ENCODE assay signal across 7 mouse cellular contexts in genomic region chr5:36869186-36869577, GRCm38 (mm10). TPM values are rescaled to one million over a fixed set of nuclear protein-coding genes. Genes with fewer than 3 reads are reported as not detected.
DNase-seq lines count a peak whose midpoint lies in the region; ATAC-seq and TF ChIP-seq lines count a peak whose summit lies in the region.

No protein-coding gene starts in this region.

- H3K9ac ChIP-seq in liver, embryonic 11.5 days (ENCODE audit: low read depth, low read length), result no peak overlapping the region
- peak overlapping the region; percentile 81 for H3K9ac ChIP-seq in hindbrain, embryonic 14.5 days

- no peak for TF ChIP-seq CTCF in olfactory bulb, adult 2 months (IDR thresholded peaks at IDR 0.05; ENCODE audit: insufficient read depth, low read depth, low read length)

- H3K36me3 ChIP-seq in liver, embryonic 11.5 days (ENCODE audit: control insufficient read depth, insufficient read depth, low read length), result no peaks in the 10 kb centered on the region
- no peaks in the 10 kb centered on the region for H3K36me3 ChIP-seq in hindbrain, embryonic 14.5 days (replicated peaks; ENCODE audit: control insufficient read depth, insufficient read depth)

- no peak for ATAC-seq in liver, embryonic 11.5 days (replicated peaks; ENCODE audit: low FRiP score)
- no peak for ATAC-seq in hindbrain, embryonic 14.5 days (ENCODE audit: low FRiP score)

- peak overlapping the region; percentile 41 for H3K4me3 ChIP-seq in liver, embryonic 11.5 days (ENCODE audit: low read depth, low read length)
- H3K4me3 ChIP-seq in hindbrain, embryonic 14.5 days (replicated peaks; ENCODE audit: low read length), result peak overlapping the region; percentile 63
- peak overlapping the region; percentile 53 for H3K4me3 ChIP-seq in olfactory bulb, adult 2 months (ENCODE audit: insufficient read depth, low read depth, low read length)

- WGBS in liver, embryonic 11.5 days, result 2% methylated on average over 7 of the region's 7 CpGs
- under 1% methylated on average over 7 of the region's 7 CpGs for WGBS in hindbrain, embryonic 14.5 days
- under 1% methylated on average over 7 of the region's 7 CpGs for WGBS in olfactory bulb, adult 2 months

- TF ChIP-seq POLR2A in olfactory bulb, adult 2 months (IDR thresholded peaks at IDR 0.05; ENCODE audit: insufficient read depth, low read depth, low read length), result no peak

- no peak for DNase-seq in liver, embryonic 11.5 days (ENCODE audit: low spot score)
- no peak for DNase-seq in liver
- DNase-seq in cerebellum, postnatal 36 days, result peak; percentile 65 to 68
- DNase-seq in hindbrain, embryonic 14.5 days (ENCODE audit: low spot score), result no peak
- DNase-seq in c-Kit-positive CD71-positive TER-119-positive erythroid progenitor cells, embryonic 14.5 days (ENCODE audit: low spot score), result no peak
- DNase-seq in embryo, embryonic 10 days (ENCODE audit: low spot score), result no peak

- H3K9me3 ChIP-seq in liver, embryonic 11.5 days (ENCODE audit: control insufficient read depth, low read length), result no peaks in the 10 kb centered on the region
- H3K9me3 ChIP-seq in hindbrain, embryonic 14.5 days (ENCODE audit: control insufficient read depth, low read length), result 0 out of 2 replicates have a peak, but pooled peaks cover 4% of the 10 kb centered on the region

- no peaks in the 10 kb centered on the region; the same call in 1 of the 2 replicates for H3K4me1 ChIP-seq in liver, embryonic 11.5 days (replicated peaks; ENCODE audit: control insufficient read depth, insufficient read depth, low read length)
- H3K4me1 ChIP-seq in hindbrain, embryonic 14.5 days (replicated peaks; ENCODE audit: control insufficient read depth, insufficient read depth, low read length), result no peaks in the 10 kb centered on the region; the same call in 1 of the 2 replicates
- peaks cover 19% of the 10 kb centered on the region for H3K4me1 ChIP-seq in olfactory bulb, adult 2 months (ENCODE audit: control insufficient read depth, insufficient read depth, low read length)

- peaks cover 68% of the 10 kb centered on the region for H3K27me3 ChIP-seq in liver, embryonic 11.5 days (replicated peaks; ENCODE audit: control insufficient read depth, insufficient read depth, low read length)
- H3K27me3 ChIP-seq in hindbrain, embryonic 14.5 days (ENCODE audit: control insufficient read depth, insufficient read depth, low read length), result peaks cover 64% of the 10 kb centered on the region

- no peak overlapping the region for H3K27ac ChIP-seq in liver, embryonic 11.5 days (ENCODE audit: low read depth, low read length)
- peak overlapping the region; percentile 82 for H3K27ac ChIP-seq in hindbrain, embryonic 14.5 days
- H3K27ac ChIP-seq in olfactory bulb, adult 2 months (ENCODE audit: insufficient read depth, low read depth, low read length), result peak overlapping the region; percentile 86

- H3K4me2 ChIP-seq in liver, embryonic 11.5 days, result no peak overlapping the region
- peak overlapping the region; percentile 77 for H3K4me2 ChIP-seq in hindbrain, embryonic 14.5 days (replicated peaks)

RNA-seq across cellular contexts. Expression of gene Ppp2r2c, which starts 0.9 kb away (rescaled TPM):
- 0.30 and 0.33 TPM in 2 replicates for polyA plus RNA-seq in liver, embryonic 11.5 days (2014; fragmentation: Nextera tagmentation; extraction: Ambion mirVana)
- polyA plus RNA-seq in hindbrain, embryonic 14.5 days (2014; fragmentation: Nextera tagmentation; extraction: Ambion mirVana), result 63.6 and 78.4 TPM in 2 replicates
- 124 TPM in 1 of 2 replicates, not detected in the other for polyA plus RNA-seq in olfactory bulb, adult 2 months (2012; ENCODE audit: insufficient read depth, insufficient read length, low replicate concordance, missing spikeins)

RNA-seq across cellular contexts. Expression of gene Man2b2, which starts 38.7 kb away (rescaled TPM):
- 17.4 and 20.2 TPM in 2 replicates for polyA plus RNA-seq in liver, embryonic 11.5 days (2014; fragmentation: Nextera tagmentation; extraction: Ambion mirVana)
- polyA plus RNA-seq in hindbrain, embryonic 14.5 days (2014; fragmentation: Nextera tagmentation; extraction: Ambion mirVana), result 13.0 and 13.9 TPM in 2 replicates
- not detected in 2 replicates for polyA plus RNA-seq in olfactory bulb, adult 2 months (2012; ENCODE audit: insufficient read depth, insufficient read length, low replicate concordance, missing spikeins)

Comparison
In these comparisons a context has a peak if more than half of its experiments do, and no peak if none do; other contexts are left out.
1. DNase-seq: peak in cerebellum, postnatal 36 days (2 of 2); none in liver, embryonic 11.5 days (single experiment), liver (single experiment), hindbrain, embryonic 14.5 days (single experiment), c-Kit-positive CD71-positive TER-119-positive erythroid progenitor cells, embryonic 14.5 days (single experiment) and embryo, embryonic 10 days (single experiment).
2. Peak in every context shown above with its lines, with median percentiles within 50 percentile points of each other: H3K4me3 ChIP-seq.